ENCODE assay signal across 10 mouse cellular contexts in genomic region chr12:16577665-16578233, GRCm38 (mm10). TPM values are rescaled to one million over a fixed set of nuclear protein-coding genes. Genes with fewer than 3 reads are reported as not detected.
A peak's percentile ranks its signal among the peaks of the same experiment; 100 is the strongest.
DNase-seq lines count a peak whose midpoint lies in the region; ATAC-seq lines count a peak whose summit lies in the region.
"Had no signal": no experiment of that assay in that cellular context is flagged by ENCODE, and none has a peak within 500 bp of the region (broad histone marks: within the 10 kb centered on the region; RNA-seq: fewer than 3 reads in every experiment).

No protein-coding gene starts in this region.

- WGBS in forebrain, embryonic 15.5 days: 54% methylated on average over 9 of the region's 9 CpGs
- WGBS in forebrain, embryonic 11.5 days: 79% methylated on average over 9 of the region's 9 CpGs
- 47% methylated on average over 9 of the region's 9 CpGs for WGBS in heart, embryonic 16.5 days
- WGBS in midbrain, embryonic 15.5 days: 53% methylated on average over 9 of the region's 9 CpGs

- no peak overlapping the region for H3K4me3 ChIP-seq in forebrain, embryonic 15.5 days
- no peak overlapping the region for H3K4me3 ChIP-seq in forebrain, embryonic 11.5 days (ENCODE audit: low read depth, low read length)
- H3K4me3 ChIP-seq in heart, embryonic 16.5 days (ENCODE audit: low read length): no peak overlapping the region
- H3K4me3 ChIP-seq in midbrain, embryonic 15.5 days: no peak overlapping the region
- H3K4me3 ChIP-seq: limb, embryonic 12.5 days had no signal

- no peak for DNase-seq in forebrain, embryonic 11.5 days (ENCODE audit: low spot score)
- peak; percentile 31 for DNase-seq in lung, postnatal 14 days
- no peak for DNase-seq in lung, postnatal 10 days
- DNase-seq in frontal cortex, postnatal 14 days (ENCODE audit: low spot score in 2 of 2): no peak
- DNase-seq in ovary, postnatal 36 days (ENCODE audit: low spot score): no peak

- ATAC-seq in forebrain, embryonic 15.5 days (replicated peaks): peak; percentile 40; the same call in 1 of the 2 replicates
- ATAC-seq in forebrain, embryonic 11.5 days (replicated peaks; ENCODE audit: low FRiP score): no peak
- peak; percentile 75; the same call in 1 of the 2 replicates for ATAC-seq in heart, embryonic 16.5 days (replicated peaks; ENCODE audit: extremely low read depth, insufficient read depth, low FRiP score)
- ATAC-seq in midbrain, embryonic 15.5 days (replicated peaks): peak; percentile 67

- 0 out of 2 replicates have a peak overlapping the region, but pooled peaks have one; percentile 2 for H3K27ac ChIP-seq in forebrain, embryonic 15.5 days (replicated peaks)
- H3K27ac ChIP-seq in forebrain, embryonic 11.5 days (ENCODE audit: low read depth, low read length): no peak overlapping the region
- H3K27ac ChIP-seq in heart, embryonic 16.5 days (ENCODE audit: low read length): peak overlapping the region; percentile 29; the same call in 1 of the 2 replicates
- H3K27ac ChIP-seq in midbrain, embryonic 15.5 days: peak overlapping the region; percentile 50; the same call in 1 of the 2 replicates
- H3K27ac ChIP-seq: limb, embryonic 12.5 days had no signal

- H3K9me3 ChIP-seq in forebrain, embryonic 15.5 days: no peaks in the 10 kb centered on the region
- no peaks in the 10 kb centered on the region for H3K9me3 ChIP-seq in forebrain, embryonic 11.5 days (ENCODE audit: control insufficient read depth, low read length)
- no peaks in the 10 kb centered on the region for H3K9me3 ChIP-seq in heart, embryonic 16.5 days (replicated peaks; ENCODE audit: control insufficient read depth, low read length)
- H3K9me3 ChIP-seq in midbrain, embryonic 15.5 days: no peaks in the 10 kb centered on the region
- H3K9me3 ChIP-seq: limb, embryonic 12.5 days had no signal

- H3K4me2 ChIP-seq in forebrain, embryonic 15.5 days (replicated peaks): no peak overlapping the region
- H3K4me2 ChIP-seq in forebrain, embryonic 11.5 days (ENCODE audit: low read depth, low read length, severe bottlenecking): no peak overlapping the region
- H3K4me2 ChIP-seq in heart, embryonic 16.5 days (ENCODE audit: low read depth, low read length): no peak overlapping the region
- H3K4me2 ChIP-seq in midbrain, embryonic 15.5 days: no peak overlapping the region
- H3K4me2 ChIP-seq: limb, embryonic 12.5 days had no signal

- no peak overlapping the region for H3K9ac ChIP-seq in forebrain, embryonic 15.5 days (replicated peaks)
- H3K9ac ChIP-seq in forebrain, embryonic 11.5 days (ENCODE audit: low read length): no peak overlapping the region
- H3K9ac ChIP-seq in heart, embryonic 16.5 days (ENCODE audit: low read length): no peak overlapping the region
- no peak overlapping the region for H3K9ac ChIP-seq in midbrain, embryonic 15.5 days
- H3K9ac ChIP-seq: limb, embryonic 12.5 days had no signal

- peaks cover 35% of the 10 kb centered on the region for H3K36me3 ChIP-seq in forebrain, embryonic 15.5 days
- H3K36me3 ChIP-seq in forebrain, embryonic 11.5 days (ENCODE audit: control insufficient read depth, insufficient read depth, low read length): no peaks in the 10 kb centered on the region
- peaks cover 4% of the 10 kb centered on the region; the same call in 1 of the 2 replicates for H3K36me3 ChIP-seq in heart, embryonic 16.5 days (ENCODE audit: control insufficient read depth, insufficient read depth)
- H3K36me3 ChIP-seq in midbrain, embryonic 15.5 days (replicated peaks): peaks cover 44% of the 10 kb centered on the region

- no peaks in the 10 kb centered on the region for H3K27me3 ChIP-seq in forebrain, embryonic 15.5 days
- H3K27me3 ChIP-seq in forebrain, embryonic 11.5 days (ENCODE audit: control insufficient read depth, insufficient read depth, low read length): no peaks in the 10 kb centered on the region
- no peaks in the 10 kb centered on the region for H3K27me3 ChIP-seq in heart, embryonic 16.5 days (ENCODE audit: control insufficient read depth, insufficient read depth, low read length)
- H3K27me3 ChIP-seq in midbrain, embryonic 15.5 days (replicated peaks): no peaks in the 10 kb centered on the region
- H3K27me3 ChIP-seq: CH12.LX; limb, embryonic 12.5 days had no signal

- peaks cover 8% of the 10 kb centered on the region for H3K4me1 ChIP-seq in forebrain, embryonic 15.5 days
- no peaks in the 10 kb centered on the region for H3K4me1 ChIP-seq in forebrain, embryonic 11.5 days (replicated peaks; ENCODE audit: control insufficient read depth, insufficient read depth, low read length)
- H3K4me1 ChIP-seq in heart, embryonic 16.5 days (ENCODE audit: control insufficient read depth, insufficient read depth, low read length): peaks cover 14% of the 10 kb centered on the region
- H3K4me1 ChIP-seq in midbrain, embryonic 15.5 days: peaks cover 10% of the 10 kb centered on the region
- H3K4me1 ChIP-seq: limb, embryonic 12.5 days had no signal

RNA-seq across cellular contexts. Expression of gene Lpin1, which starts 33.0 kb away (rescaled TPM):
- 16.2 and 17.5 TPM in 2 replicates for polyA plus RNA-seq in forebrain, embryonic 15.5 days (2015; fragmentation: Nextera tagmentation; extraction: Ambion mirVana)
- polyA plus RNA-seq in forebrain, embryonic 11.5 days (2014; fragmentation: Nextera tagmentation; extraction: Ambion mirVana): 6.6 and 7.3 TPM in 2 replicates
- 7.5 and 8.3 TPM in 2 replicates for polyA plus RNA-seq in heart, embryonic 16.5 days (2015; fragmentation: Nextera tagmentation; extraction: Ambion mirVana)
- 22.2 and 22.6 TPM in 2 replicates for polyA plus RNA-seq in midbrain, embryonic 15.5 days (2015; fragmentation: Nextera tagmentation; extraction: Ambion mirVana)
